16 mouse cellular contexts compared by ENCODE assay signal in the genomic region with DNA sequence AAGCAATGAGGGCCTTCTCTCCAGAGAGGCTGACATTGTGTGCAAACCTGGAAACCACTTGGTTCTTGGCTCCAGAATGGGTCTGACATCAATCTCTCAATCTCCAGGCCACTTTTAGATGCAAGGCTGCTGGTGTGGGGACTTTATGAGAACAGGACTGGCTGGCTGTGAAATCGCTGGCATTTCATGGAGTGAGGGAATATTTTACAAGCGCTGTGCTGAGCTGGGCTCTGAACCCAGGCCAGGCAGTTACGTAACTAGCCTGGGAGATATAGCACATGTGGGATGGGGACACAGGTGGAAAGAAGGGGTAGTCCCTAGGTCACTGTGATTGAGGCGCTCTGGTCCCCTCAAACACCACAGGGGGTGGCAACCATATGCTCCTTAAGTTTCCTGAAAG. TPM values are rescaled to one million over a fixed set of nuclear protein-coding genes. Genes with fewer than 3 reads are reported as not detected.
A peak's percentile ranks its signal among the peaks of the same experiment; 100 is the strongest.
DNase-seq lines count a peak whose midpoint lies in the region; ATAC-seq and TF ChIP-seq lines count a peak whose summit lies in the region.
"Had no signal": no experiment of that assay in that cellular context is flagged by ENCODE, and none has a peak within 500 bp of the region (broad histone marks: within the 10 kb centered on the region; RNA-seq: fewer than 3 reads in every experiment).

No protein-coding gene starts in this region.

- DNase-seq in heart, adult 11 months = no peak
- no peak for DNase-seq in liver, postnatal 0 days
- no peak for DNase-seq in liver, embryonic 11.5 days (ENCODE audit: low spot score)
- peak; percentile 63 for DNase-seq in cerebellum, adult 9-10 months
- peak; percentile 48 for DNase-seq in gastrocnemius, postnatal 10 days
- DNase-seq: forebrain, postnatal 0 days; right cerebral cortex, postnatal 14 days had no signal

- H3K27me3 ChIP-seq in heart, embryonic 15.5 days = no peaks in the 10 kb centered on the region
- no peaks in the 10 kb centered on the region for H3K27me3 ChIP-seq in liver, postnatal 0 days (ENCODE audit: insufficient read depth, low read length)
- no peaks in the 10 kb centered on the region for H3K27me3 ChIP-seq in liver, embryonic 11.5 days (replicated peaks; ENCODE audit: control insufficient read depth, insufficient read depth, low read length)
- H3K27me3 ChIP-seq: embryonic facial prominence, embryonic 13.5 days; midbrain, embryonic 12.5 days; neural tube, embryonic 12.5 days had no signal

- ATAC-seq in heart, embryonic 15.5 days (replicated peaks; ENCODE audit: insufficient number of reproducible peaks, insufficient read depth, low FRiP score, low read depth) = peak; percentile 9; the same call in 1 of the 2 replicates
- ATAC-seq in liver, postnatal 0 days = peak; percentile 67
- no peak for ATAC-seq in liver, embryonic 11.5 days (replicated peaks; ENCODE audit: low FRiP score)
- ATAC-seq in megakaryocyte progenitor cell, adult 5-6 weeks (replicated peaks; ENCODE audit: poor library complexity) = no peak
- ATAC-seq: intestine, postnatal 0 days had no signal

- no peaks in the 10 kb centered on the region for H3K9me3 ChIP-seq in heart, embryonic 15.5 days (replicated peaks)
- no peaks in the 10 kb centered on the region for H3K9me3 ChIP-seq in liver, postnatal 0 days (ENCODE audit: low read length)
- no peaks in the 10 kb centered on the region for H3K9me3 ChIP-seq in liver, embryonic 11.5 days (ENCODE audit: control insufficient read depth, low read length)
- H3K9me3 ChIP-seq: embryonic facial prominence, embryonic 13.5 days; midbrain, embryonic 12.5 days; neural tube, embryonic 12.5 days had no signal

- TF ChIP-seq EP300 in liver, postnatal 0 days (IDR thresholded peaks at IDR 0.05; ENCODE audit: low read depth) = no peak

- no peak overlapping the region for H3K4me3 ChIP-seq in heart, embryonic 15.5 days
- H3K4me3 ChIP-seq in liver, postnatal 0 days (ENCODE audit: low read depth, low read length) = no peak overlapping the region
- no peak overlapping the region for H3K4me3 ChIP-seq in liver, embryonic 11.5 days (ENCODE audit: low read depth, low read length)
- H3K4me3 ChIP-seq: embryonic facial prominence, embryonic 13.5 days; midbrain, embryonic 12.5 days; neural tube, embryonic 12.5 days had no signal

- TF ChIP-seq CTCF in liver, postnatal 0 days (IDR thresholded peaks at IDR 0.05; ENCODE audit: low read depth) = no peak

- H3K4me1 ChIP-seq in heart, embryonic 15.5 days (replicated peaks) = peaks cover 26% of the 10 kb centered on the region
- H3K4me1 ChIP-seq in liver, postnatal 0 days (ENCODE audit: insufficient read depth) = peaks cover 5% of the 10 kb centered on the region; the same call in 1 of the 2 replicates
- H3K4me1 ChIP-seq in liver, embryonic 11.5 days (replicated peaks; ENCODE audit: control insufficient read depth, insufficient read depth, low read length) = no peaks in the 10 kb centered on the region
- H3K4me1 ChIP-seq: midbrain, embryonic 12.5 days; neural tube, embryonic 12.5 days had no signal

- no peak overlapping the region for H3K4me2 ChIP-seq in heart, embryonic 15.5 days
- no peak overlapping the region for H3K4me2 ChIP-seq in liver, postnatal 0 days (ENCODE audit: low read depth, low read length)
- H3K4me2 ChIP-seq in liver, embryonic 11.5 days = no peak overlapping the region
- H3K4me2 ChIP-seq: embryonic facial prominence, embryonic 13.5 days; midbrain, embryonic 12.5 days; neural tube, embryonic 12.5 days had no signal

- no peak overlapping the region for H3K9ac ChIP-seq in heart, embryonic 15.5 days
- no peak overlapping the region for H3K9ac ChIP-seq in liver, postnatal 0 days (replicated peaks)
- no peak overlapping the region for H3K9ac ChIP-seq in liver, embryonic 11.5 days (ENCODE audit: low read depth, low read length)
- H3K9ac ChIP-seq: embryonic facial prominence, embryonic 13.5 days; forebrain, postnatal 0 days; liver, embryonic 14.5 days; midbrain, embryonic 12.5 days; neural tube, embryonic 12.5 days had no signal

- 68% methylated on average over 4 of the region's 4 CpGs for WGBS in heart, embryonic 15.5 days
- WGBS in liver, postnatal 0 days (ENCODE audit: insufficient replicate concordance) = 69% methylated on average over 4 of the region's 4 CpGs
- WGBS in liver, embryonic 11.5 days = 81% methylated on average over 4 of the region's 4 CpGs

- peak overlapping the region; percentile 46 for H3K27ac ChIP-seq in heart, embryonic 15.5 days
- no peak overlapping the region for H3K27ac ChIP-seq in liver, postnatal 0 days (ENCODE audit: low read depth)
- H3K27ac ChIP-seq in liver, embryonic 11.5 days (ENCODE audit: low read depth, low read length) = no peak overlapping the region
- H3K27ac ChIP-seq: embryonic facial prominence, embryonic 13.5 days; liver, embryonic 14.5 days; midbrain, embryonic 12.5 days; neural tube, embryonic 12.5 days; stomach, postnatal 0 days had no signal

- no peaks in the 10 kb centered on the region for H3K36me3 ChIP-seq in heart, embryonic 15.5 days
- H3K36me3 ChIP-seq in liver, postnatal 0 days (replicated peaks; ENCODE audit: insufficient read depth, low read length) = no peaks in the 10 kb centered on the region
- no peaks in the 10 kb centered on the region for H3K36me3 ChIP-seq in liver, embryonic 11.5 days (ENCODE audit: control insufficient read depth, insufficient read depth, low read length)
- H3K36me3 ChIP-seq: embryonic facial prominence, embryonic 13.5 days; midbrain, embryonic 12.5 days; neural tube, embryonic 12.5 days had no signal

RNA-seq across cellular contexts. Expression of gene Dkk3, which starts 33.4 kb away (rescaled TPM):
- 75.1 and 88.2 TPM in 2 replicates for polyA plus RNA-seq in heart, embryonic 15.5 days (2015; fragmentation: Nextera tagmentation; extraction: Ambion mirVana)
- 1.2 and 1.7 TPM in 2 replicates for polyA plus RNA-seq in liver, postnatal 0 days (2015; fragmentation: Nextera tagmentation; extraction: Ambion mirVana)
- polyA plus RNA-seq in liver, embryonic 11.5 days (2014; fragmentation: Nextera tagmentation; extraction: Ambion mirVana) = 11.0 and 12.0 TPM in 2 replicates
- total RNA-seq in gastrocnemius, postnatal 10 days (2021) = 10 to 100 TPM; 10.9 to 13.7 TPM
- total RNA-seq in megakaryocyte progenitor cell, adult 5-6 weeks (2015) = 0.07 TPM in 1 of 2 replicates, not detected in the other
- total RNA-seq in megakaryocyte progenitor cell, adult 5-6 weeks (2017) = not detected in 2 replicates
- total RNA-seq: hematopoietic stem cell, adult 5-6 weeks had no signal

RNA-seq across cellular contexts. Expression of gene Mical2, which starts 33.4 kb away (rescaled TPM):
- 132 and 134 TPM in 2 replicates for polyA plus RNA-seq in heart, embryonic 15.5 days (2015; fragmentation: Nextera tagmentation; extraction: Ambion mirVana)
- polyA plus RNA-seq in liver, postnatal 0 days (2015; fragmentation: Nextera tagmentation; extraction: Ambion mirVana) = 2.1 and 2.7 TPM in 2 replicates
- 7.2 and 9.3 TPM in 2 replicates for polyA plus RNA-seq in liver, embryonic 11.5 days (2014; fragmentation: Nextera tagmentation; extraction: Ambion mirVana)
- 10 to 100 TPM; 41.4 to 50.9 TPM for total RNA-seq in gastrocnemius, postnatal 10 days (2021)
- total RNA-seq in megakaryocyte progenitor cell, adult 5-6 weeks (2015) = 0.52 and 0.88 TPM in 2 replicates
- 0.46 and 0.54 TPM in 2 replicates for total RNA-seq in megakaryocyte progenitor cell, adult 5-6 weeks (2017)

Comparison
In these comparisons a context has a peak if more than half of its experiments do, and no peak if none do; other contexts are left out.
1. ATAC-seq: peak in heart, embryonic 15.5 days (single experiment) and liver, postnatal 0 days (single experiment); none in liver, embryonic 11.5 days (single experiment) and megakaryocyte progenitor cell, adult 5-6 weeks (single experiment).
2. DNase-seq: peak in cerebellum, adult 9-10 months (single experiment) and gastrocnemius, postnatal 10 days (single experiment); none in heart, adult 11 months (single experiment), liver, postnatal 0 days (single experiment) and liver, embryonic 11.5 days (single experiment).
3. RNA of gene Mical2, which starts 33.4 kb away (polyA plus RNA-seq): 132 to 134 TPM in heart, embryonic 15.5 days; 7.2 to 9.3 TPM in liver, embryonic 11.5 days and 2.1 to 2.7 TPM in liver, postnatal 0 days; every median in the first group is over 10 times any median in the second.